21 mouse cellular contexts compared by ENCODE assay signal in genomic region chr1:64361959-64362638, GRCm38 (mm10).
DNase-seq lines count a peak whose midpoint lies in the region; ATAC-seq and TF ChIP-seq lines count a peak whose summit lies in the region.
"Had no signal": no experiment of that assay in that cellular context is flagged by ENCODE, and none has a peak within 500 bp of the region (broad histone marks: within the 10 kb centered on the region; RNA-seq: fewer than 3 reads in every experiment).

No protein-coding gene starts in this region.

- no peak for TF ChIP-seq CTCF in hindbrain, postnatal 0 days (IDR thresholded peaks at IDR 0.05; ENCODE audit: low read depth)

- H3K36me3 ChIP-seq in hindbrain, postnatal 0 days (ENCODE audit: insufficient read depth, low read length) = no peaks in the 10 kb centered on the region
- H3K36me3 ChIP-seq in hindbrain, embryonic 12.5 days = no peaks in the 10 kb centered on the region
- H3K36me3 ChIP-seq: heart, embryonic 12.5 days; limb, embryonic 13.5 days; liver, embryonic 12.5 days; midbrain, embryonic 10.5 days; neural tube, embryonic 15.5 days had no signal

- peaks cover 8% of the 10 kb centered on the region; the same call in 1 of the 2 replicates for H3K4me1 ChIP-seq in hindbrain, postnatal 0 days (ENCODE audit: insufficient read depth, low read length)
- peaks cover 3% of the 10 kb centered on the region; the same call in 1 of the 2 replicates for H3K4me1 ChIP-seq in hindbrain, embryonic 12.5 days
- H3K4me1 ChIP-seq: heart, embryonic 12.5 days; limb, embryonic 13.5 days; liver, embryonic 12.5 days; midbrain, embryonic 10.5 days had no signal

- peak; percentile 17 to 49 for DNase-seq in cerebellum, postnatal 14 days
- DNase-seq in cerebellum, adult 18-20 months = no peak
- DNase-seq in hindbrain, postnatal 0 days (ENCODE audit: low spot score) = peak; percentile 43
- DNase-seq in right cerebral cortex, postnatal 10 days (ENCODE audit: low spot score in 2 of 2) = peak; percentile 21 to 26
- no peak for DNase-seq in right cerebral cortex, postnatal 14 days
- DNase-seq in spleen, adult 12 weeks (ENCODE audit: low spot score) = no peak
- no peak for DNase-seq in urinary bladder, adult 2 months (ENCODE audit: low spot score)
- DNase-seq: adrenal gland, postnatal 36 days; cerebellum, adult 11-12 months; heart, postnatal 10 days; lung, adult 18-20 months; lung, postnatal 10 days; right cerebral cortex, postnatal 25 days; thymus, postnatal 14 days had no signal

- no peak overlapping the region for H3K9ac ChIP-seq in hindbrain, postnatal 0 days (replicated peaks; ENCODE audit: low read length)
- no peak overlapping the region for H3K9ac ChIP-seq in hindbrain, embryonic 12.5 days
- H3K9ac ChIP-seq: heart, embryonic 12.5 days; limb, embryonic 13.5 days; liver, embryonic 12.5 days; neural tube, embryonic 15.5 days had no signal

- ATAC-seq in hindbrain, postnatal 0 days = peak; percentile 61
- no peak for ATAC-seq in hindbrain, embryonic 12.5 days (ENCODE audit: low FRiP score)
- ATAC-seq: intestine, postnatal 0 days; liver, embryonic 12.5 days had no signal

- no peak overlapping the region for H3K4me3 ChIP-seq in hindbrain, postnatal 0 days (ENCODE audit: low read length)
- no peak overlapping the region for H3K4me3 ChIP-seq in hindbrain, embryonic 12.5 days
- H3K4me3 ChIP-seq: heart, embryonic 12.5 days; limb, embryonic 13.5 days; liver, embryonic 12.5 days; midbrain, embryonic 10.5 days; neural tube, embryonic 15.5 days had no signal

- peak overlapping the region; percentile 26; the same call in 1 of the 2 replicates for H3K27ac ChIP-seq in hindbrain, postnatal 0 days
- H3K27ac ChIP-seq in hindbrain, embryonic 12.5 days = no peak overlapping the region
- H3K27ac ChIP-seq: limb, embryonic 13.5 days; liver, embryonic 12.5 days; midbrain, embryonic 10.5 days; neural tube, embryonic 15.5 days had no signal

- H3K4me2 ChIP-seq in hindbrain, postnatal 0 days (ENCODE audit: low read depth, low read length) = no peak overlapping the region
- no peak overlapping the region for H3K4me2 ChIP-seq in hindbrain, embryonic 12.5 days (replicated peaks)
- H3K4me2 ChIP-seq: heart, embryonic 12.5 days; limb, embryonic 13.5 days; liver, embryonic 12.5 days; neural tube, embryonic 15.5 days had no signal

- H3K27me3 ChIP-seq in hindbrain, postnatal 0 days (ENCODE audit: insufficient read depth, low read length) = no peaks in the 10 kb centered on the region
- no peaks in the 10 kb centered on the region for H3K27me3 ChIP-seq in hindbrain, embryonic 12.5 days
- H3K27me3 ChIP-seq: heart, embryonic 12.5 days; limb, embryonic 13.5 days; liver, embryonic 12.5 days; neural tube, embryonic 15.5 days had no signal

- no peaks in the 10 kb centered on the region for H3K9me3 ChIP-seq in hindbrain, postnatal 0 days (ENCODE audit: low read length)
- H3K9me3 ChIP-seq in hindbrain, embryonic 12.5 days (replicated peaks) = no peaks in the 10 kb centered on the region
- H3K9me3 ChIP-seq: limb, embryonic 13.5 days; liver, embryonic 12.5 days; midbrain, embryonic 10.5 days; neural tube, embryonic 15.5 days had no signal

- WGBS in hindbrain, postnatal 0 days = 28% methylated on average over 4 of the region's 4 CpGs
- 81% methylated on average over 4 of the region's 4 CpGs for WGBS in hindbrain, embryonic 12.5 days

Comparison
In these comparisons a context has a peak if more than half of its experiments do, and no peak if none do; other contexts are left out.
1. DNase-seq: peak in cerebellum, postnatal 14 days (2 of 2), hindbrain, postnatal 0 days (single experiment) and right cerebral cortex, postnatal 10 days (2 of 2); none in cerebellum, adult 18-20 months (0 of 2), right cerebral cortex, postnatal 14 days (single experiment), spleen, adult 12 weeks (single experiment) and urinary bladder, adult 2 months (single experiment).